Mouse (Mus musculus) liver (tissue): Measurements from ENCODE around the gene Gipc2.
"Not testable (repeated sequence)": the region's sequence is repeated elsewhere in the genome, so short reads cannot be mapped to it uniquely, and the experiment has no call there.

Source experiments
- DNase-seq: peaks from one replicate; pipeline ENCODE4 v3.0.0-alpha.2; 2020; ENCODE audit warnings: mixed read lengths

Gipc2 gene

GRCm38 (mm10) chr3:152152483-152152804 is 13.6 kb downstream of the Gipc2 start:
- DNase-seq = peak; percentile 79

DNA sequence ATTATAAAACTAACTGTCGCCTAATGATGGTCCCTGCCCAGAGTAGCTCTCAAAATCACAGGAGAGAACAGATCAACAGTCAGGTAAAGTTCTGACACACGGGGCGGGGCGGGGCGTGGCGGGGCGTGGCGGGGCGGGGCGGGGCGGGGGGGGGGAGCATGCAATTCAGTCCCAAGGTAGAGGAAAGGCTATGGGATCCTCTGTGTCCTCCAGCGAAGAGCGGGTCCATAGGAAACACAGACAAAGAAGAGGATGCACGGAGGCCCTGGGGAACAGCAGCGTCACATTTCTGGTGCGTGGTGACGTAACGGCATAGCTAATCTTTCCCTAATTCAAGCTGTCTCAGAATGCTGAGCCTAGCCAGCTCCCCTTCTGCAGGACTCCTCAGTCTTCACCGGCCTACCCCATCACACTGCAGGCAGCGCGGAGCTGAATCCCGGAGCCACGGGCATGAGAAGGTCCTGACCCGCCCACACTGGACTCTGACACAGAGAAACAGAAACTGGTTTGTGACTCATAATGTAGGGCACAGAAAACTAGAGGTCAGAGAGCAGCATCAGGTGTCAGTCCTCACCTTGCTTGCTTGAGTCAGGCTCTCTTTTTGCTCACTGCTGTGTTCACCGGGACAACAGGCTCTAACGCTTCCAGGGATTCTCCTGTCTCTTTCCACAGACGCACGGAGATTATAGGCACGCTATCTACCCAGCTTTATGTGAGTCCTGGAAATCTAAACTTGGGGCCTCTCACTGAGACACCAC is 14.1 kb downstream of the Gipc2 start:
- peak; percentile 45 for DNase-seq

DNA sequence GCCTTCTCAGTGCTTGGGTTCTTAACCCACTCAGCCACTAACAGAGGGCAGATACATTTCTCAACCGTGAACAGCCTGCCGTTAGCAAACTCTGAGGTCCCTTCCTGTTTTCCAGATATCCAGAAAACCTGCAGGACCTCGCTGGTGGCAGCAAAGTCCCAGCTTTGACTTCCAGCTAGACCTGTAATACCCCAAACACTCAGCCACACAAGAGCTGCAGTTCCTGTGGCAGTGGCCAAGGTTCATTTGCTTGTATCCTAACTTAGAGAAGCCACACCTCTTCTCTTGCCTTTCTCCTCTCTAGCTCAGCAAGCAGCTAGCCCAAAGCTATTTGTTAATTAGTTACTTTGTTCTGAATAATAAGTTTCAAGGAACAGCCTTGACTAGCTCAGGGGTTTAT is 16.2 kb downstream of the Gipc2 start:
- DNase-seq = no peak

- no peak for DNase-seq
Measured at GRCm38 (mm10) chr3:152149449-152149848, 16.6 kb downstream of the Gipc2 start.

DNA sequence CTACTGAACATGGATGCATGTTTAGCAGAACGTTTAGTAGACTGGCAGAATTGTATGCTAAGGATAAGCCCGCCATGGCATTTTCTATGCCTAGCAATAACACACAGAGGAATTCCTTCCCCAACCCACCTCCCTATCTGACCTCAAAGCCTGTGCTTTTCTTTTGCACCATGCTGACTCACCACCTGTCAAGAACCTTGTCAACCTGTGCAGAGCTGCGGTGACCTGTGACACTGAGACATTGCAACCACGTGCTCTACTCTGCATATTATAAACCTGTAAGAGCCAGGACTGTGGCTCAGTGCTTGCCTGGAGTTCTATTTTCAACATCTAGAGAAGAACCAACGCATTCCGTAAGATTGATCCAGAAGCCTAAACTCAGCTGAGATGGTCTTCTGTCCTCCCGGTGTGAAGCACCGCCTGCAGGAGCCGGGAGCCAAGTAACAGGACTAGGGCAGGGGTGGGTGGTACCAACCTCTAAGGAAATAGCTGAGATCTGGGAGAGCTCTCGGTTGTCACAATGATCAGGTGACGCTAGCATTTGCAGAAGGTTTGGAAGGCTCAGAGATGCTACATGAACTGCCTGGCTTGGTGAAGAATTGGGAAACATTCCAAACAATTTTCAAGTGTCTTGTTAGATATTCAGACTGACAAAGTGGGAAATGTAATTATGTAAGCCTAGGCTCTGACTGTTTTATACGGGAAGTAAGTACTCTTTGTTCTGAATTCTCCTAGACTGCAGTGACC is 18.8 kb downstream of the Gipc2 start:
- no peak for DNase-seq

DNA sequence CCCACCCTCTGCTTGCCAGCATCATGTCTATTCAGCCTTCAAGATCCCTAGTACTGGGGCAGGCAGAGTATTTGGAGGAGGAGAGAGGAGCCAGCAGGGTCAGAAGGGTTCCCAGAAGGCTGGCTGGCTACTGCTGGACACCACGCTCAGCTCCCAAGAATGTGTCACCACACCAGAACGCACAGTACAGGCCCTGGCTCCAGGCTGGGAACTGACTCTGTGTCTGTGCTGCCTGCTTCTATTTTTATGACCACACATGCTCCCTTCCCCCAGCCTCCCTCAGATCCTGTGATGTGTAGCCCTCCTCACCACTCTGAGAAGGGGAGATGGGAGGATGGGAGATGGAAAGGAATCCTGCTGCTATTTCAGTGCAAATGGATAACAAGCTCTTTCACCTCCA is 20.8 kb downstream of the Gipc2 start:
- no peak for DNase-seq

- no peak for DNase-seq
Measured at GRCm38 (mm10) chr3:152142989-152143695, 22.9 kb downstream of the Gipc2 start.

- no peak for DNase-seq
Measured at GRCm38 (mm10) chr3:152142146-152142545, 23.9 kb downstream of the Gipc2 start.

- not testable (repeated sequence) for DNase-seq
Measured at GRCm38 (mm10) chr3:152139308-152139707, 26.7 kb downstream of the Gipc2 start.

DNA sequence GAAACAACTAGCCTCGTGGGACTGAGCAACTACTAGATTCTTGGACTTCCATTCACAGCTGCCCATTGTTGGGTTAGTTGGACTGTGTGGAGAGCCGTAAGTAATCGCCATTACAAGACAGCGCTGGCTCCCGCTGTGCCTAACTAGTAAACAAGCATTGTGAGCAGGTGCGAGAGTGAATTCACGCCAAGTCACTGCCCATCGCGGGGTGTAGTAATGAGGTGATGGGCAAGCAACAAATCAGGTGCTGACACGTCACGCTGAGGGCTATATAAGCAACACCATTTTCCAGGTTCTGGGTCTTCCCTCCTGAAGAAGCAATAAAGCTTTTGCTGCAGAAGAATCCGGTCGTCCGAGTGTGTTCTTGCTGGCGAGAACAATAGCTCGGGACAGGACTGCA is 29.9 kb downstream of the Gipc2 start:
- not testable (repeated sequence) for DNase-seq

DNA sequence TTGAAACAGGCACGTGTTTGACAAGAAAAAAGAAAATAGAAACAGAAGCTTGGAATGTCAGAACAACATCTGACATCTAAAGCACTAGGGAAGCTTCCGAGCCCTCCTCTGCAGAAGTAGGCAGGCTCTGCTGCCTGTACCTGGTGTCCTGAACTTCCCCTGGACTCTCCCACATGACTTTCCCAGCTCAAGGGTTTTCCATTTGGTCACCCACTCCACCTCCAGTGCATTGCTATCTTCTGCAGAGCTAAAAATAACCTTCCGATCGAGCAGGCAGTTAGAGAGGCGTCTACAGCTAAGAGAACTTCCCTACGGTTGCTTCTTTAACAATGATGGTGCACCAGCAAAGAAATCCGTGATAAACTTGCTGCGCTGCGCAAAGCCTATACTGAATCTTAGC is 32.4 kb downstream of the Gipc2 start:
- no peak for DNase-seq

DNA sequence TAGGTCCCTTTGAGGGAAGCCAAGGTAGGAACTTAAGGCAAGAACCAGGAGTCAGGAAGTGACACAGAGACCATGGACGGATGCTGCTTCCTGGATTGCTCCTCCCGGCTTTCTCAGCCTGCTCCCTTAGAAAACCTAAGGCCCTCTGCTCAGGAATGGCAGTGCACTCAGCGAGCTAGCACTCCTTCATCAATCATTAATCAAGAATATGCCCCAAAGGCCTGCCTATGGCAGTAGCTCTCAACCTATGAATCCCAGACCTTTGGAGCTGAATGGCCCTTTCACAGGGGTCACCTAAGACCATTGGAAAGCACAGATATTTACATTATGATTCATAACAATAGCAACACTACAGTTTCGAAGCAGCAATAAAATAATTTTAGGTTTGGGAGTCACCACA is 35.1 kb downstream of the Gipc2 start:
- no peak for DNase-seq

- DNase-seq = not testable (repeated sequence)
Measured at GRCm38 (mm10) chr3:152129426-152129825, 36.6 kb downstream of the Gipc2 start.

GRCm38 (mm10) chr3:152128631-152129030 is 37.4 kb downstream of the Gipc2 start:
- DNase-seq = no peak

DNA sequence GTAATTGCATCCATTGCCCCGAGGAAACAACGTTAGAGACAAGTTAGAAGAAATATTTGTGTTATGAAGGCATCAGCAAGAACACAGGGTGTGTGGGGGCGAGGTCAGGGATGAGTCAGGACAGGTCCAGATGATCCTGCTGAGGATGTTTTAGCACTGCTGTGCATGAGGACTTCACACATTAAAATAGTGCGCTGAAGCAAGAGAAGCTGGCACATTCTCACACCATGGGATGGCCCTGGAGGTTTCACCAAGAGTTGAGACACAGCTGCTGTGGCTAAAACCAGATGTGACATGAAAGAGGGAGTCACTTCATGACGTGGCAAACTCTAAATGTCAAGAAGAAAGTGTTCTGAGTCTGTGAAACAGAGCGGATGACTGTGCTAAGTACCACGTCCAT is 38.9 kb downstream of the Gipc2 start:
- no peak for DNase-seq

GRCm38 (mm10) chr3:152122720-152123119 is 43.3 kb downstream of the Gipc2 start:
- DNase-seq = peak; percentile 89

- DNase-seq = peak; percentile 75
Measured at GRCm38 (mm10) chr3:152122101-152122500, 43.9 kb downstream of the Gipc2 start.

GRCm38 (mm10) chr3:152121169-152122009 is 44.6 kb downstream of the Gipc2 start:
- DNase-seq = peak; percentile 58

GRCm38 (mm10) chr3:152119987-152120386 is 46.0 kb downstream of the Gipc2 start:
- DNase-seq = peak; percentile 44

DNA sequence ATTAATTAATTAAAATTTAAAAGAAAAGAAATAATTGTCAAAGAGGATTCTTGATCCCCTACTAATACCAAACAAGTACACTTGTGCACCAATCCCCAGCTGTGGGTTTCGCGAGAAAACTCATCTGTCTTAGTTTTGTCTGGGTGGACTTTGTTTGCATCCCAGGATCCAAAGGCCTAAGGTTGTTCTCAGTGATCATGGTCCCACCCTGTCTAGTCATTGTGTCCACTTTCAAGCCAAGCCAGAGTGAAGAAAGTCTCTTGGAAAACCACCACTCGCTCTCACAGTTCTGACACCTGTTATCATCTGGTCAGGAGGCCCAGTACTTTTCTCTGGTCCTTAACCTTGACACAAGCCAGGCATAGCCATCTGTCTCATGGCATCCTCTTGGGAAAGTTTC is 48.1 kb downstream of the Gipc2 start:
- DNase-seq = no peak

DNA sequence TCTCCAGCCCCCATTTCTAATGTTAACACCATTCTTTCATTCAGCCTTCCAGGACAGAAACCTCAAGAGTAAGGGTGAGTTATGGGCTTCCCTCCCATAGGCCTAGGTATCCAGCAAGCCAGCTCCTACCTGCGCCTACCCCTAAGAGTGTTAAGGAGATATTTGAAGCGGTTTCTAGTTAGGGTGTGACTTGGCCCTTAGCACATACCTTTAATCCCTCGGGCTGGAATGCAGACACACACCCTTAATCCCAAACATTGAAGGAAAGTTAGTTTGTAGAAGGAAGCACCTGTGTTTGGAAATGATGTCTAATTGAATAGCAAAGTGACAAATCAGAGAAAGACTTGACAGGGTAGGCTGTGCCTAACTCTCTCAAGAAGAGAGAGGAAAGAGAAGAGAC is 49.9 kb downstream of the Gipc2 start:
- DNase-seq = no peak

DNA sequence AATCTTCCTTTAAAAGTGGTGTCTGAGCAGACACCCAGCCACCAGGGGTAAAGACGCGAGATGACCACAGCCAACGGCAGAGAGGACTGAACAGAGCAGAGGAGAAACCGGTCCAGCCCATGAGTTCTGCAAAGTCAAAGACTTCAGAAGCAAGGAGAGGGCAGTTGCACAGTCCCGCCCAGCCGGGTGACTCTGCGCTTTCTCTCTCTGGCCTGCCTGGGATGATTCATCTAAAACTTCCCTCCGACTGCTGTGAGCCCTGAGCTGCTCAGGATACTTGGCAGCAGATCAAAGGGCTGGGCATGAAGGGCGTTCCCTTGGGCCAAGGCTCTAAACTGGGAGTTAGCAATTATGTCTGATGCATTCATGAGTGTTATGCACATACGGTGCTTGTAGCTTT is 51.2 kb downstream of the Gipc2 start:
- peak; percentile 93 for DNase-seq

DNA sequence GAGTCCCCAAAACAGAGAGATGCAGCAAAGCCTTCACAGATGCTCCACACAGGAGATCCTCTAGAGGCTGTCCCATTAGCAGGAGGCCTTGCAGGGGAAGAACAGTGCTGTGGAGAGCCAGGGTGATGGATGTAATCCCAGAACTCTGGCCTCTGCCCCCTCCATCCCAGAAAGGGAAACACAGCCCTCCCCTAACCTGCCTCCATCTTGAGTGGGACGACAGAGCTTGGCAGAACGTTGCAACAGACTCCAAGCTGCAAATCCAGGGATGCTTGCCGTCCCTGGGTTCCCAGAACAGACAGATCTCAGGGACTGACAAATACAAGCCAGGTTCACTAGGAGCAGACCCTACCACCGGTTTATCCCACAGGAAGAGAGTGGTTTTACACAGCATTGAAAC is 51.8 kb downstream of the Gipc2 start:
- DNase-seq = no peak
